Mouse (Mus musculus): ENCODE measurements around the gene Capza1. TPM values are rescaled to one million over a fixed set of nuclear protein-coding genes. Genes with fewer than 3 reads are reported as not detected.
A peak's percentile ranks its signal among the peaks of the same experiment; 100 is the strongest.

The Capza1 gene
- total and polyA plus RNA-seq, 3 experiments: 18.3 to 36.6 (median 30.1) TPM

- Histone ChIP-seq H3K36me3 (ENCODE audit: control insufficient read depth, insufficient read depth, low read length) (no peaks in the 10 kb centered on the region), H3K79me2 (replicated peaks; ENCODE audit: control insufficient read depth, insufficient read depth, low read length) (no peaks in the 10 kb centered on the region), H3K4me1 (ENCODE audit: control insufficient read depth, insufficient read depth, low read length) (peaks cover 7% of the 10 kb centered on the region), H3K9ac (ENCODE audit: low read depth, low read length) (no peak overlapping the region), H3K4me3 (no peak overlapping the region), H3K27me3 (ENCODE audit: control insufficient read depth, insufficient read depth, low read length) (peaks cover 2% of the 10 kb centered on the region; the same call in 1 of the 2 replicates), H3K27ac (no peak overlapping the region)
- 0 out of 2 replicates have a peak, but pooled peaks have one; percentile 61 for TF ChIP-seq EP300 (IDR thresholded peaks at IDR 0.05; ENCODE audit: insufficient read depth, low read depth, low read length)
- peak; percentile 98 for TF ChIP-seq CTCF (IDR thresholded peaks at IDR 0.05)
- TF ChIP-seq POLR2A (IDR thresholded peaks at IDR 0.05; ENCODE audit: insufficient read depth, low read depth, low read length): no peak
- 5% methylated on average over 7 of the region's 7 CpGs for WGBS
- intact Hi-C loops (cut with DNase I): loop anchor here (2.0 to 5.0 kb wide), 3 partner anchors 65 to 268 kb away; partner anchors contain the start of genes Capza1, Lrig2 and St7l
- DNase-seq: peak; percentile 52 to 74
Measured at GRCm38 (mm10) chr3:104779949-104780348, 84.4 kb downstream of the Capza1 start.

- TF ChIP-seq EP300 (IDR thresholded peaks at IDR 0.05; ENCODE audit: insufficient read depth, low read depth, low read length) (no peak), CTCF (IDR thresholded peaks at IDR 0.05) (peak; percentile 64)
- H3K9ac ChIP-seq (ENCODE audit: low read depth, low read length): peak overlapping the region; percentile 40; the same call in 1 of the 2 replicates
- H3K4me3 ChIP-seq: no peak overlapping the region
- no peak overlapping the region for H3K27ac ChIP-seq
- 20% methylated on average over 20 of the region's 20 CpGs for WGBS
- intact Hi-C loops (cut with DNase I): no loop called here
- H3K27me3 ChIP-seq (ENCODE audit: control insufficient read depth, insufficient read depth, low read length): peaks cover 2% of the 10 kb centered on the region; the same call in 1 of the 2 replicates
- H3K36me3 ChIP-seq (ENCODE audit: control insufficient read depth, insufficient read depth, low read length): no peaks in the 10 kb centered on the region
- no peak for DNase-seq
- peaks cover 4% of the 10 kb centered on the region for H3K4me1 ChIP-seq (ENCODE audit: control insufficient read depth, insufficient read depth, low read length)
- no peaks in the 10 kb centered on the region for H3K79me2 ChIP-seq (replicated peaks; ENCODE audit: control insufficient read depth, insufficient read depth, low read length)
Measured at GRCm38 (mm10) chr3:104777342-104777741, 87.0 kb downstream of the Capza1 start.

GRCm38 (mm10) chr3:104773301-104773700, 91.0 kb downstream of the Capza1 start:
- Histone ChIP-seq H3K27ac (no peak overlapping the region), H3K4me3 (no peak overlapping the region), H3K36me3 (ENCODE audit: control insufficient read depth, insufficient read depth, low read length) (no peaks in the 10 kb centered on the region), H3K9ac (ENCODE audit: low read depth, low read length) (no peak overlapping the region), H3K4me1 (ENCODE audit: control insufficient read depth, insufficient read depth, low read length) (no peaks in the 10 kb centered on the region), H3K27me3 (ENCODE audit: control insufficient read depth, insufficient read depth, low read length) (peaks cover 2% of the 10 kb centered on the region; the same call in 1 of the 2 replicates), H3K79me2 (replicated peaks; ENCODE audit: control insufficient read depth, insufficient read depth, low read length) (no peaks in the 10 kb centered on the region)
- no peak for DNase-seq
- TF ChIP-seq EP300 (IDR thresholded peaks at IDR 0.05; ENCODE audit: insufficient read depth, low read depth, low read length) (no peak), POLR2A (IDR thresholded peaks at IDR 0.05; ENCODE audit: insufficient read depth, low read depth, low read length) (no peak), CTCF (IDR thresholded peaks at IDR 0.05) (no peak)
- intact Hi-C loops (cut with DNase I): no loop called here
- WGBS: 85% methylated on average over 7 of the region's 7 CpGs

Other genes with a start within 250 kb of the Capza1 start
- 100 to 1,000 TPM; 157 to 177 TPM for gene Slc16a1, start 225.8 kb downstream of the Capza1 start, total RNA-seq (2021)
- gene Slc16a1, start 225.8 kb downstream of the Capza1 start, polyA plus RNA-seq (2012; rRNA removed): 91.9 and 179 TPM in 2 replicates
- gene Ppm1j, start 83.4 kb downstream of the Capza1 start, total RNA-seq (2021): 10 to 100 TPM; 17.5 to 20.1 TPM
- gene Ppm1j, start 83.4 kb downstream of the Capza1 start, polyA plus RNA-seq (2012; rRNA removed): 42.4 and 47.6 TPM in 2 replicates
- gene Fam19a3, start 82.7 kb downstream of the Capza1 start, total RNA-seq (2021): 1 to 10 TPM; 1.2 to 1.4 TPM
- gene Fam19a3, start 82.7 kb downstream of the Capza1 start, polyA plus RNA-seq (2012; rRNA removed): 2.4 and 3.4 TPM in 2 replicates
- 10 to 100 TPM; 83.8 to 89.9 TPM for gene Rhoc, start 76.1 kb downstream of the Capza1 start, total RNA-seq (2021)
- gene Rhoc, start 76.1 kb downstream of the Capza1 start, polyA plus RNA-seq (2012; rRNA removed): 85.3 and 101 TPM in 2 replicates
- 1 to 10 TPM; 4.6 to 5.9 TPM for gene Mov10, start 45.9 kb downstream of the Capza1 start, total RNA-seq (2021)
- gene Mov10, start 45.9 kb downstream of the Capza1 start, polyA plus RNA-seq (2012; rRNA removed): 5.7 and 7.4 TPM in 2 replicates
- 10 to 100 TPM; 16.7 to 19.3 TPM for gene St7l, start 500 bp downstream of the Capza1 start, total RNA-seq (2021)
- gene St7l, start 500 bp downstream of the Capza1 start, polyA plus RNA-seq (2012; rRNA removed): 3.7 and 7.2 TPM in 2 replicates
- gene Wnt2b, start 97.4 kb upstream of the Capza1 start, total RNA-seq (2021): under 1 TPM; 0.76 to 0.77 TPM
- gene Wnt2b, start 97.4 kb upstream of the Capza1 start, polyA plus RNA-seq (2012; rRNA removed): 0.51 and 0.94 TPM in 2 replicates
- gene Cttnbp2nl, start 188.6 kb upstream of the Capza1 start, total RNA-seq (2021): 10 to 100 TPM; 15.3 to 20.9 TPM
- gene Cttnbp2nl, start 188.6 kb upstream of the Capza1 start, polyA plus RNA-seq (2012; rRNA removed): 3.9 and 4.1 TPM in 2 replicates
- gene 4930564D02Rik, start 202.3 kb upstream of the Capza1 start, total RNA-seq (2021): not detected
- gene 4930564D02Rik, start 202.3 kb upstream of the Capza1 start, polyA plus RNA-seq (2012; rRNA removed): not detected in 2 replicates